Mouse (Mus musculus) ES-CJ7 (cell line): ENCODE results near the gene Cfap65.

Experiments
- DNase-seq: peaks from one replicate; pipeline ENCODE4 v3.0.0; 2011; ENCODE audit warnings: low read depth, low spot score

Gene Cfap65

GRCm38 (mm10) chr1:74882828-74883227 is 52.6 kb downstream of the Cfap65 start:
- no peak for DNase-seq

GRCm38 (mm10) chr1:74882055-74882734 is 53.2 kb downstream of the Cfap65 start:
- DNase-seq = peak; percentile 74

- peak; percentile 92 for DNase-seq
Observed at GRCm38 (mm10) chr1:74880785-74881360, 54.5 kb downstream of the Cfap65 start.

- no peak for DNase-seq
Observed at GRCm38 (mm10) chr1:74877199-74877598, 58.2 kb downstream of the Cfap65 start.

- no peak for DNase-seq
Observed at GRCm38 (mm10) chr1:74872218-74872617, 63.2 kb downstream of the Cfap65 start.

GRCm38 (mm10) chr1:74861783-74862182 is 73.6 kb downstream of the Cfap65 start:
- DNase-seq = peak; percentile 69

- DNase-seq = no peak
Observed at GRCm38 (mm10) chr1:74859223-74859984, 76.0 kb downstream of the Cfap65 start.

- no peak for DNase-seq
Observed at GRCm38 (mm10) chr1:74858805-74859204, 76.6 kb downstream of the Cfap65 start.

- peak; percentile 99 for DNase-seq
Observed at GRCm38 (mm10) chr1:74858171-74858719, 77.2 kb downstream of the Cfap65 start.

GRCm38 (mm10) chr1:74857677-74858076 is 77.7 kb downstream of the Cfap65 start:
- no peak for DNase-seq

GRCm38 (mm10) chr1:74857201-74857600 is 78.2 kb downstream of the Cfap65 start:
- peak; percentile 50 for DNase-seq

GRCm38 (mm10) chr1:74856791-74857190 is 78.6 kb downstream of the Cfap65 start:
- peak; percentile 56 for DNase-seq

- no peak for DNase-seq
Observed at GRCm38 (mm10) chr1:74856439-74856720, 79.0 kb downstream of the Cfap65 start.

- peak; percentile 47 for DNase-seq
Observed at GRCm38 (mm10) chr1:74855651-74856438, 79.6 kb downstream of the Cfap65 start.

- peak; percentile 41 for DNase-seq
Observed at GRCm38 (mm10) chr1:74855156-74855555, 80.2 kb downstream of the Cfap65 start.

- peak; percentile 98 for DNase-seq
Observed at GRCm38 (mm10) chr1:74854306-74855056, 80.9 kb downstream of the Cfap65 start, which contains the start of gene Cdk5r2. Gene Cdk5r2 (plus strand): TSS chr1:74854934.
